Mouse (Mus musculus) stomach, postnatal 0 days (tissue): ENCODE results near the gene Krt84. TPM values are rescaled to one million over a fixed set of nuclear protein-coding genes. Genes with fewer than 3 reads are reported as not detected.

Experiments used
- ATAC-seq: fragments of 200-750 bp; cut with Nextera tagmentation; 2 replicates; pipeline ENCODE4 v1.8.0; 2017; ENCODE audit not compliant: low FRiP score, low TSS enrichment
- DNase-seq: peaks from one replicate; pipeline ENCODE4 v3.0.0-alpha.2; 2016; ENCODE audit warnings: low spot score
- H3K27ac ChIP-seq: fragments of 300-500 bp; sonication (generic); replicated peaks from 2 replicates; pipeline ENCODE4 v1.5.1; 2014; ENCODE audit warnings: mild to moderate bottlenecking, control low read depth
- H3K27me3 ChIP-seq: fragments of 300-500 bp; sonication (generic); 2 replicates; pipeline ENCODE4 v1.6.1; 2014; ENCODE audit warnings: low read length; ENCODE audit not compliant: control insufficient read depth, insufficient read depth
- H3K36me3 ChIP-seq: fragments of 300-500 bp; sonication (generic); 2 replicates; pipeline ENCODE4 v1.6.1; 2014; ENCODE audit warnings: low read length, mixed read lengths; ENCODE audit not compliant: control insufficient read depth, insufficient read depth
- H3K4me1 ChIP-seq: fragments of 300-500 bp; sonication (generic); replicated peaks from 2 replicates; pipeline ENCODE4 v1.6.1; 2014; ENCODE audit warnings: antibody characterized with exemption; ENCODE audit not compliant: control insufficient read depth, insufficient read depth
- H3K4me2 ChIP-seq: fragments of 300-500 bp; sonication (generic); replicated peaks from 2 replicates; pipeline ENCODE4 v1.6.1; 2014; ENCODE audit warnings: low read depth, mild to moderate bottlenecking, control low read depth, moderate library complexity
- H3K4me3 ChIP-seq: fragments of 300-500 bp; sonication (generic); 2 replicates; pipeline ENCODE4 v1.5.1; 2014; ENCODE audit warnings: low read depth, low read length, control low read depth
- H3K9ac ChIP-seq: fragments of 300-500 bp; sonication (generic); 2 replicates; pipeline ENCODE4 v1.6.1; 2014; ENCODE audit warnings: mild to moderate bottlenecking, low read length, control low read depth, mixed read lengths
- H3K9me3 ChIP-seq: fragments of 300-500 bp; sonication (generic); 2 replicates; pipeline ENCODE4 v1.6.1; 2016; ENCODE audit warnings: low read length; ENCODE audit not compliant: control insufficient read depth
- CTCF ChIP-seq: IDR thresholded peaks from 2 replicates; pipeline ENCODE4 v1.5.1; 2016; ENCODE audit warnings: antibody characterized with exemption, low read depth, mild to moderate bottlenecking, moderate library complexity
- EP300 ChIP-seq: optimal IDR thresholded peaks from 2 replicates; pipeline ENCODE3; 2016; ENCODE audit warnings: antibody characterized with exemption
- WGBS: fragments of 180-500 bp; shearing (Covaris S2); extraction: QIAGEN DNeasy Blood & Tissue Kit; methylation state at CpG from one replicate; pipeline ENCODE4 v1.1.7; 2014; 5-methylcytosine and 5-hydroxymethylcytosine counted together
- microRNA-seq: library from miRNA; unstranded; fragments of <30 nt; microRNA quantifications from one replicate; pipeline ENCODE4, GENCODE M21; 2016
- polyA plus RNA-seq: library from polyadenylated mRNA; unstranded; fragments of >200 nt; fragmentation: Nextera tagmentation; extraction: Ambion mirVana; gene quantifications from 2 replicates; pipeline ENCODE4 v1.2.1, GENCODE M21; 2015

Krt84 gene
- polyA plus RNA-seq, 1 experiment from 2014 or later: 0.10 TPM

GRCm38 (mm10) chr15:101479666-101480060 is 53.0 kb downstream of the Krt84 start:
- H3K36me3 ChIP-seq: no peaks in the 10 kb centered on the region
- ATAC-seq (no peak), DNase-seq (no peak)
- peak overlapping the region; percentile 58 for H3K4me2 ChIP-seq
- no peak overlapping the region for H3K27ac ChIP-seq
- TF ChIP-seq EP300: no peak
- TF ChIP-seq CTCF: no peak
- H3K9ac ChIP-seq: peak overlapping the region; percentile 27; the same call in 1 of the 2 replicates
- WGBS: 38% methylated on average over 11 of the region's 11 CpGs
- H3K4me3 ChIP-seq: peak overlapping the region; percentile 30; the same call in 1 of the 2 replicates
- no peaks in the 10 kb centered on the region for H3K9me3 ChIP-seq
- H3K4me1 ChIP-seq: peaks cover 3% of the 10 kb centered on the region; the same call in 1 of the 2 replicates
- H3K27me3 ChIP-seq: no peaks in the 10 kb centered on the region

GRCm38 (mm10) chr15:101479007-101479665 is 53.5 kb downstream of the Krt84 start:
- H3K4me2 ChIP-seq: peak overlapping the region; percentile 58
- peak; percentile 70 for ATAC-seq
- no peak overlapping the region for H3K27ac ChIP-seq
- H3K4me3 ChIP-seq: peak overlapping the region; percentile 30
- DNase-seq: peak; percentile 72
- peaks cover 3% of the 10 kb centered on the region; the same call in 1 of the 2 replicates for H3K4me1 ChIP-seq
- H3K27me3 ChIP-seq: no peaks in the 10 kb centered on the region
- no peak for TF ChIP-seq EP300
- peak; percentile 69 for TF ChIP-seq CTCF
- peak overlapping the region; percentile 27; the same call in 1 of the 2 replicates for H3K9ac ChIP-seq
- H3K9me3 ChIP-seq: no peaks in the 10 kb centered on the region
- 6% methylated on average over 31 of the region's 31 CpGs for WGBS
- H3K36me3 ChIP-seq: no peaks in the 10 kb centered on the region

Small RNA genes within 50 kb of the gene (microRNA-seq; reads per million reads assigned to microRNA genes)
- not detected for gene Gm44393
- gene Gm44460: not detected

Other genes with a start within 250 kb of the Krt84 start
- 49.3 and 50.4 TPM in 2 replicates for gene Atg101, start 248.5 kb downstream of the Krt84 start, polyA plus RNA-seq
- 2.4 TPM in 2 replicates for gene 6030408B16Rik, start 239.6 kb downstream of the Krt84 start, polyA plus RNA-seq
- 63.0 and 75.8 TPM in 2 replicates for gene Krt80, start 162.7 kb downstream of the Krt84 start, polyA plus RNA-seq
- gene Krt7, start 121.8 kb downstream of the Krt84 start, polyA plus RNA-seq: 191 and 207 TPM in 2 replicates
- 0.23 and 0.24 TPM in 2 replicates for gene Krt87, start 94.0 kb downstream of the Krt84 start, polyA plus RNA-seq
- 0.15 TPM in 1 of 2 replicates, not detected in the other for gene Krt88, start 85.1 kb downstream of the Krt84 start, polyA plus RNA-seq
- gene Krt81, start 69.1 kb downstream of the Krt84 start, polyA plus RNA-seq: not detected in 2 replicates
- gene Krt86, start 59.3 kb downstream of the Krt84 start, polyA plus RNA-seq: 0.05 TPM in 1 of 2 replicates, not detected in the other
- 0.16 TPM in 1 of 2 replicates, not detected in the other for gene Krt83, start 41.3 kb downstream of the Krt84 start, polyA plus RNA-seq
- gene Gm49425, start 15.6 kb downstream of the Krt84 start, polyA plus RNA-seq: not detected in 2 replicates
- 0.06 TPM in 1 of 2 replicates, not detected in the other for gene Krt82, start 17.8 kb upstream of the Krt84 start, polyA plus RNA-seq
- gene Krt90, start 30.1 kb upstream of the Krt84 start, polyA plus RNA-seq: 0.18 and 0.21 TPM in 2 replicates
- gene Krt75, start 41.1 kb upstream of the Krt84 start, polyA plus RNA-seq: 0.57 and 0.94 TPM in 2 replicates
- gene Gm5414, start 95.4 kb upstream of the Krt84 start, polyA plus RNA-seq: not detected in 2 replicates
- gene Gm5478, start 114.6 kb upstream of the Krt84 start, polyA plus RNA-seq: 0.10 TPM in 1 of 2 replicates, not detected in the other
- gene Krt6b, start 147.5 kb upstream of the Krt84 start, polyA plus RNA-seq: 3.3 and 4.7 TPM in 2 replicates
- gene Krt6a, start 161.5 kb upstream of the Krt84 start, polyA plus RNA-seq: 30.7 and 42.9 TPM in 2 replicates
- 504 and 557 TPM in 2 replicates for gene Krt5, start 180.1 kb upstream of the Krt84 start, polyA plus RNA-seq
- not detected in 2 replicates for gene Krt71, start 210.3 kb upstream of the Krt84 start, polyA plus RNA-seq